Mouse (Mus musculus) cerebellum, adult 11-12 months (tissue): ENCODE results near the gene Ets1.

Source experiments
- DNase-seq: peaks from one replicate; pipeline ENCODE4 v3.0.0; 2022

Gene Ets1

DNA sequence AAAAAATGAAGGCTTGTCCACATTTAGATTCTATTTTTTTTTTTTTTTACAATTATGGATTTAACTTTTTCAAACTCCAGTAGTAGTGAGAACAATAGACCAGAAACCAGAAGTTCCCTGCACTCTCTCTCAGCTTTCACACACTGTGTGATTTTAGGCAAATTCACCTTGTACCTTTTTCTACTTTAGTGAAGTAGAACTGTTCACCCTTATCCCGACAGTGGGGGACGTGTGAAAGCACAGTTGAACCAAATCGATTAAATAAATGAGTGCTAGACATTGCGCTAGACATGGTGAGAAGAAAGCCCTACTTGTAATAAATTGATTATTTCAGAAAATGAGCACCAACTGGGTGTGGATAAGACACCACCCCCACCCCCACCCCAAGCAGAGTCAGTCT is 104.0 kb downstream of the Ets1 start:
- no peak for DNase-seq

DNA sequence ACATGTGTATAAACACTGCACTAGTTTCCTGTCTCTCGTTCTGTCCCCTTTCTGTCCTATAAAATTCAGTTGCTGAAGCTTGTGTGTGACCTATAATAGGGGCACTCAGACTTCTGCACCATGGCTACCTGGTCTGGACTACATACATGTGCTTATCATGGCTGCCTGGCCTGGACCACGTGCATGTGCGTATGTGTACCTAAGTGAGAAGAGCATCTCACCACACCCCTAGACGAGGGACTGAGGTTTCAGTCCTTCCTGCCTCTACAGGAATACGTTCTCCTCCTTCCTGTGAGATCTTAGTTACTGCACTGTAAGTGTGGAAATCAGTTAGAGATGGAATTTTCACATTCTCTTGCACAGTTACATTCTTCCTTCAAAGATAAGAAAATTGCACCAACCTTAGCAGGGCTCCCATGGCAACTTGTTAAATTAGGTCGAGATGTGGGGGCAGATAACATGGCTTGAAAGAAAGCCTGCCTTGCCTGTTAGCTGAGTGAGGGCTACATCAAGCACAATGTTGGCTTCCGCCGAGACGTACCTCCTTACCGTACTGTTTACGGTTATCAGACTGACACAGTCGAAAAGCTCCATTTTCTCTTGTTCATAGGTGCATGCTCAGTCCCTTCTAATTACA is 104.8 kb downstream of the Ets1 start:
- DNase-seq, result no peak

DNA sequence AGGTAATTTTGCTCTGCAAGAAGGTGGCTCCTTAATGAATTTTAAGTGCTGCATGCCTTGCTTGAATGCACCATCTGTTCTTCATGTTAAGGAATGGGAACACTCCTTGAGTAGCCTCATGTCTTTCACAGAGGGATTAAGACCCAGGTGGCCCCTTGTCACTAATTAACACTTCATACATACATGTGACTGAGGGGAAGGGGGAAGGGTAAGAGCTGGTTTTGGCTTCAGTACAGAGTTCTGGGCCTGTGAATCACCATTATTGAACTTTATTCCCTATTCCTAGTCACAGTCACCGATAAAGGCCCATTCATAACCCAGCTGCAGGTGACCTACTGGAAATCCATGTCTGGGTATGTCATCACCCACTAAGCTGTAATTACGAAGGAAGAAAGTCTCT is 105.7 kb downstream of the Ets1 start:
- no peak for DNase-seq

DNA sequence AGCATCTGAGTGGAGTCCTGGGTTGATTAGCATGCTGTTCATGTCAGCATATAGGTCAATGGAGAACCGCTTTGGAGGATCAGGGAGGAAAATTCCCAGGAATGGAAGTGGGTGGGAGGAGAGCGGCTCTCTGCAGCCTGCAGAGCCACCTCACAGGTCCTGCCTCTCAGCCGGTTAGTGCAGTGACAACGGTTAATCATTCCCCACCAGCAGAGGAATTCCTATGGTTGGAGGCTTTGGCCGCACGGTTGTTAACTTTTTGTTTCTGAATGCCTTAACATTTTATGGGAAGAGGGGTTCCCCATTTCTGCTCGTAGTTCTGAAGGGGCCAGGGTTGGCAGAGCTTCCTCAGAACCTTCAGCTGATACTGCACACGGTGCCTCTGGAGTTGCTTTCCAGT is 107.1 kb downstream of the Ets1 start:
- DNase-seq, result no peak

DNA sequence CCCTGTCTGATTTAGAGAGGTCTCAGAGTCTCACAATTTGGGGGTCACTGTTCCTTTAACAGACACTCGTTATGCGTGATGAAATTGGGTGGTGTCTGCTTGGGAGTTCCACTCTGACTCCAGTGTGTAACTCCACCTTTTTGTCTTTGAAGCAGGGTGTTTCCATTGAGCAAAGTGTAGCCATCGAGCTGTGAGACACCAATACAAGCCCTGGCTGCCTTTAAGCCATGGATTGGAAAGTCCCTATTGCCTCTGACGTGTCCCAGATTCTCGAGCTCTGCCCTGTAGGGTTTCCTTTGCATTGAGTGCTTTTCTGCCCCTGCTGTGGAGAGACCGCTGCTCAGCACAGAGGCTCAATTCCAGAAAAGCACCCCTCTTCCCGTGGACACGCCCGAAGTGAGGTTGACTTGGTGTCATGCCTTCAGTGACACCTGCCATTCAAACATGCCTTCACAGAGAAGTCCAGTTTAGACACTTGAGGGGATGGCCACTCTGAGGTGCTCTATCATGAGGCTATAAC is 107.7 kb downstream of the Ets1 start:
- DNase-seq, result no peak

DNA sequence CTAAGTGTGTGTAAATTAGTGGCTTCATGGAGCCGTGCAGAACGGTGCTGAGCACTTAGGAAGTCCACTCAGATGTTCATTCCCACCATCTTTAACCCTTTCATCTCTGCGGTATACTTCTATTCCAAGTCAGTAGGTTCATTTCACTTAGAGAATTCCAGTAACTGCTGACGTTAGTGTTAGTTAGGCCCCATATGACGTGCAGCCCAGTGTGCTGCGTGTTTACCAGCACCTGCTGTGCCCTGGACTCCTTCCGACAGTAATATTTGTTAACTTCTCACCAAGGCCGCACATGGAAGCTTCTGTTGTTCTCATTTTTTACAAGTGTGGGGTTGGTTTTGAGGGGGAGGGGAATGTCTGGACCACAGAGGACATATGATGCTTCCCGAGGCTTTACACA is 108.3 kb downstream of the Ets1 start:
- DNase-seq, result no peak

DNA sequence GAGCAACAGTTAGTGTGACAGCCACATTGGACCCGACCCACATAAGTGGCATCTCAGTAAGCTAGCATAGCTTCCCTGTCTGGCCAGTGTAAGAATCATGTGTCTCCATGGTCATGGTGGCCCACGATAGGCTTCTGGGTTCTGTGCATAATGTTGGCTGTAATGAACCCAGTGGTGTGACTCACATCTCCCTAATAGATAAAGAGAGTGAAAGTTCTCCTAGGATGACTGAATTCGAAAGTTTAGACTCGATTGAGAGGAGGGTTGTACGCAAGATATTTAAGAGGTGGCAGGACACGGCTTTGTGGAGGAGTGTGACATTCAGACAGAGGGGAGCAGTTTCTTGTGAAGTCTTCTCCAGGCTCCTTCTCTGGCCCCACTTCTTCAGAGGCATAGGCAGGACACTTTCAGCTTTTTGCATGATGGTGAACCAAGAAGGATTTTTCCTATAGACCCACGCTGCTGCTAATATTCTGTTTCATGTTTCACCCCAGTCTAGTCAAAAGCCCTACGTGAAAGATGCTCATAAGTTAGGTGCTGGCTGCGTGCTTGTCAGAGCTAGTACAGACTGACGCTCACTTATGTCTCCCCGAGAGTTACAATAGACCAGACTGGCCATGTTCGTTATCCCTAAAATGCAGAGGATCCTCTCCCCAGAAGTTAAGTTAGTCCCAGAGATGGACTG is 109.2 kb downstream of the Ets1 start:
- no peak for DNase-seq

DNA sequence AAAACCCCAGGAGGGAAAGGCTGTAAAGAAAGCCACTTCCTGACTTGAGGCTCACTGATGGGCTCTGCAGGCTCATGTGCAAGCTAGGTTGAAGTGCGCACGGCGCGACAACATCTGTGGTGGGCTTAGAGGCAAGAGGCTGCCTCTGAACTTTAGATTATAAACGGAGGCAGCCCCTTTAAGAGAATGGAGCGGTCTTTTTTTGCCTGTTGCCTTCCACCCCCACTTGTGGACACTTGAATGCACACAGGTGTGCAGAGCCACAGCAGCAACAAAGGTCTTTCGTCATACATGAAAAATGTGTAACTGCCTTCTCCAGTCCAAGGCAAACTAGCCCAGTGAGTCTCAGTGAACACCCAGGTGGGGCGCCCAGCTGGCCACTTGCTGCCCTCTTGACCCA is 110.0 kb downstream of the Ets1 start:
- DNase-seq, result no peak

DNA sequence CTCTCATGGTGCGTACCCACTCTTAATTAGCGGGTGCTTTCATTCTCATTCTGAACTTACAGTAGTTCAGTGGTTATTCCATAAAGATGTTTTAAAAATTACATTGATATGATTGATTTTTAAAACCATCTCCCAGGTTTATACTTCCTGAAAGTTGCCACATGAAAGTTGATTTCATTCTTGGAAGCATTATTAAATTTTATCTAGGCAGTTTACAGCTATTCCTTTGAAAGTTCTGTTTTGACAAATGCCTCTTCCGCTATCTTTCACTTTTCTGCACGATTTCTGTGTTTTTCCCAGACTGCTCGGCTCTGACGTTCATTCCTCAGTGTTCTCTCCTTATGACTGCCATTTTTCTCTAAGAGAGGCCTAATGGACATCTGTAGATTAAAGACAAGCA is 110.6 kb downstream of the Ets1 start:
- no peak for DNase-seq

DNA sequence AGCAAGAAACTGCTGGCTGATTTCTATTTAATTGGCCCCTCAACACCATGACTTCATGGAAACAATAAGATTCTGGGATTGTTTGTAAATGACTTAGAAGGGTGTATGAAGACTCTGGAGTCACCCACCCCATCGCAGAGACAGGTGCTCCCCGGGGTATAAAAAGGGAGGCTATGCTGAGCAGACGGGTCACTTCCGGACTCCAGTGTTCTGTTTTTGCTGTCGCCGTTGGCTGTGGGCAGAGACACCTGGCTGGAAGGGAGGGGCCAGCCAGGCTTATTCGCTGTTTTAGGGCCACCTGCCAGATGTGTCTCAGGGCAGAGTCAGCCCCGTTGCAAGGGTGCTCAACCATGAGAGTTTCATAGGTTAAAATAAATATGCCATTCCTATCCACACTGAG is 111.6 kb downstream of the Ets1 start:
- no peak for DNase-seq

DNA sequence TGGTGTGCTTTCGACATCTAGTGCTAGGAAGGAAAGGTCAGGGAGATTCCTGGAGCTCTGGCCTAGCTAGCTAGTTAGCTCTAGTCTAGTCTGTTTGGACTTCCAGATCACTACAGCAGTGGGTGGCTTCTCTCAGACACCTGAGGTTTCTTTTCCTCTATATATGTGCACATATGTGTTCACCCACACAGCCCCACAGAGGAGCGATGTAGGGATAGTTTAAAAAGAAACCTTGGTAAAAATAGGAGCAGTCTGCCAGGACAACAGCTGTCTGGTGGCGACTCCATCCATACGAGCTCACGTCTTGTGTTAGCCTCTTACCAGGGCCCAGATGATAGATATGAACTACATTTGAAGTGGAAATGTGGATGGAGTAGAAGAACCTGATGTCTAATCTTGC is 112.5 kb downstream of the Ets1 start:
- no peak for DNase-seq

DNA sequence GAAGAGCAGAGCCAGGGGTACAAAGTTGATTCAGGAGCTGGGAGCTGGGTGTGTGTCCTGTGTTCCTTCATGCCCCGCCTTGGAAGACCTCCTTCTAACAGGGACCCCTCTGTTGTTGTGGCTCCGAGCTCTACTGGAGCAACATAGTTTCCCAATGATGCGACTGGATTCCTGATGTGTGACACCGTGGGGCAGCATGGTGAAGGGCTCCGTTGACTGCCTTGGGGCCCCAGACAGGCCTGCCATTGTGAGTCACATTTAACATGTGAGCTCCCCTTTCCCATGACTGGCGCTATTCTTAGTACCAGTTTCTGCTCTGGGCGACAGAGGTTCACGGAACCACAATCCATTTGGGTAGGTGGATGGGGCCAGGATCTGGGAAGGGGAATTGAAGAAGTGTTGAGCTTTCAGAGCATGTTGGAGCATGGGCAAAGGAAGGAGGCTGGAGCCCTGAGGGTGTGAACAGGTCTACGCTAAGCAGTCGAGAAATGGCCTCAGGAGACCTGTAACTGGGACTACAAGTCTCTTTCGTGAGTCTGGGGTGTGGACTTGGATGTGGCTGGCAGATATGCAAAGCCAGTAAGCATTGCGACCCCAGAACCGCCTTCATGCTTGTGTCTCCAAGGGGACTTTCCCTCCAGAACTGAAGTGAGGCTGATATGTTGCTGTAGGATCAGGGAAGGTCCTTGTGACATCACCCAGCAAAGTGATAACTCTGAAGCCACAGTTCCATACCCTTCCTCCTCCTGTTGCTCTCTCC is 113.9 kb downstream of the Ets1 start:
- DNase-seq, result no peak

DNA sequence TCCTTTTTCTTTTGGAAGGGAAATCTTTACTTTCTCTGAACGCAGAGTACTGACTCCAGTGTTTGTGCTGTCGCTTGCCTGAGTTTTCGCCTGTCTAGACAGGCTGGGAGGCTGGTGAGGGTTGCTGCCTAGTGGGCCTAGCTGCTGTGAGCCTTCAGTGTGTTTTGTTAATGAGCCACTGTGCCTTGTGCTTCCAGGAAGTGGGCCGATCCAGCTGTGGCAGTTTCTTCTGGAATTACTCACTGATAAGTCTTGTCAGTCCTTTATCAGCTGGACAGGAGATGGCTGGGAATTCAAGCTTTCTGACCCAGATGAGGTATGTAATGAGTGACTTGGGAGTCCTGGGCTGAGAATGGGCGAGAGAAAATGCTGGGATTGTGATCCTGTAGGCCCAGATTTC is 116.6 kb downstream of the Ets1 start:
- DNase-seq, result no peak

DNA sequence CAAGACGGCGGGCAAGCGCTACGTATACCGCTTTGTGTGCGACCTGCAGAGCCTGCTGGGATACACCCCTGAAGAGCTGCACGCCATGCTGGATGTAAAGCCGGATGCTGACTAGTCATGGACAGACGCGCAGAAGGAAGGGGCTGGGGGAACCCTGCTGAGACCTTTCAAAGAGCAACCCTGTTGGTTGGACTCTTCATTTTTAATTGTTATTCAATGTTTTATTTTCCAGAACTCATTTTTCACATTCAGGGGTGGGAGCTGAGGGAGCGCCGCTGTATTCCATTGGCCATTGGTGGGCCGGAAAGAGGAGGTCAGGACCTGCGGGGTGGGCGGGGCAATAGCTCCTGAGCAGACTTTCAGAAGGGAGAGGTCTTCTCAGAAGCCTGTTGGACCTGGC is 118.3 kb downstream of the Ets1 start:
- DNase-seq, result no peak

DNA sequence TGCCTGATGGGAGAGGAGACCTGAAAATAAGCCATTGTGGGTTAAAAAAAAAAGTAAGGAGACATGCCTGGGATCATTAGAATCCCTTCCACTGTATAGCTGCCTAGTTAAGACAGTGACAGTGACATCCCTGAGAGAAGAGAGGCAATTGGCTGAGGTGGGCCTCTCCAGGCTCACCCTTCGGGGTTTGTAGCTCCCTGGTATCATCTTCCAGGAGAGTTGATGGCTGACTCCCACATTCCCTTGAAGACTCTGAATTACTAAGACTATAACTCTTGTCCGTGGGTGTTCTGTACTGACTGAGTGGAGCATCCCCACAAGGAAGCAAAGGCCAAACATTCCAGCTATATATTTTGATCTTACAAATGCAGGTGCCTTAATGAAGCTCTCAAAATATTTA is 120.0 kb downstream of the Ets1 start:
- DNase-seq, result no peak

DNA sequence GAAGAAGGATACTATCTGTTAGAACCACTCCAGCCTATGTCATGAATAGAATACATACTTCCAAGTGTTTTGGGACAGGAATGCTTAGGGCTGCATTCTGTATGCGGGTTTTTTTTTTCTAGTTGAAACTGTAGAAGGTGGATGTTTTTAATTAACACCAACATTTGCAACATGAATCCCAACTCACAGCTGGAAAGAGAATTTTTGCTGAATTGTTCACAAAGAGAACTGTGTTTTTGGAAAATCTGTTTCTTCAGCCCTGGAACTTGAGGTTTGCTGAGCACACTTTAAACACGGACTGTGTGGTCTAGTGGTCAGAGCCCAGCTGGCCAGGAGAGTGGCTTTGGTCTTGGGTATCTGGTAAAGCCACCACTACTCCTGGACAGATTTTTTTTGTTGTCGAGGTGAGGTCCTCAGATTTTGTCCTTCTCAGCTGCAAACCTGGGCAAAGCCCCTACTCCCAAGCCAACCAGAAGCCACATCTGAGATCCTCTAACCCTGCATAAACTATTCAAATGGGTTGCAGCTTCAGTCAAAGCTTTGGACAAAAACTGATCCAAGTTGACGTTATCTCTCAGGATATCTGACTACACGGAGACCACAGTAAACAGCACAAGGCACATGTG is 122.4 kb downstream of the Ets1 start:
- no peak for DNase-seq

DNA sequence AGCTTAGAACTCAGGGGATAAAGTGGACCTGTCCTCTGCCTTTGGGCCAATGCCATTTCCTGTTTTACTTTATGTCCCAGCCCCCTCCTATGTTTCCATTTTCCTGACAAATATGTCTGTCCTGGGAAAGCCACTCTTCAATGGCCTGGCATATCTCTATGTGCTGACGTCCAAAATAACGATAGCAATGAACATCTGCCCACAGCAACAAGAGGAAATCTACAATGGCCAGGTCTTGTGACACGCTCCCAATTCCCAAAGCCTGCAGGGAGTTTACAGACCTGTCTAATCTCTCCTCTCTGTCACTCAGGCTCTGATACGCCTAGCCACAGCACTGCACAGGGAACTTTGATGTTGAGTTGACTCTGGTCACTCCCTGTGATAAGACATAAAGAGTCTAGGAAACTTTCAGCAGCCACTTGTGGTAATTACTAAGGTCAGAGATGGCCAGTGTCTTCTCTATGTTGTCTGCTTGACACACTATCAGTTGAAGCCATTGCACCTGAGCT is 124.7 kb downstream of the Ets1 start:
- DNase-seq, result no peak

DNA sequence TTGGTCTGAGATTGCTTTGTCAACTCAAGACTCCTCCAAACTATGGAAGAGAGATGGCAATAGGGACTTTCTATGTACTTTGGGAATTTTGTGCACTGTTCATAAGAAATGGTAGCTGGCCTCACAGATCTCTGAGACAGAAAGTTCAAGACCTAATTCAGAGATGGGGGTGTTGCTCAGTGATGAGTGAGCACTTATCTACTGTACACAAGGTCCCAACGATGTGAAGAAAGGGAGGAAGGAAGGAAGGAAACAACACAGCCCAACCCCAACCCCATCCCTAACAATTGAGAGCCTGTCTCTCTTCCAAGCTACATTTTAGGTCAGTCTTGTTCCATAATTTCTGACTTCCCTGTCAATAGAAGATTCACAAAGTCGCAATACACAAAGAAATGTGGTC is 125.3 kb downstream of the Ets1 start:
- no peak for DNase-seq

DNA sequence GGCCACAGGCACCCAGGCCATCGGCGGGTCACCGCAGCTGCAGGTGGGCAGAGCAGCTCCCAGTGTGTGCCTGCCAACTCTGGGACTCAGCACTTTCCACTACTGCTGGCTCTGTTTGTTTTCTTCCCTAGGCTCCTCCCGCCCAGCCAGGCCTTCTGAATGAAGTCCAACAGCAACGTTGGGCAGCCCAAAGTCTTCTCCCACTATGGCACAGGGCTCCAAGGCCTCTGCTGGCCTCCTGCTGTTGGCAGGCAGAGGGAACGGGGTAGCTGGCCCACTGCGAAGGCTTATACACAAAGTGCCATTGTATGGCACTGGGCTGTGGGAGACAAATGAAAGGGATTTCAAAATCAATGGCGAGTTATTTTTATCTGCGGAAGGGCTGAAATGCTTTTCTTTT is 128.4 kb downstream of the Ets1 start:
- DNase-seq, result peak; percentile 36

DNA sequence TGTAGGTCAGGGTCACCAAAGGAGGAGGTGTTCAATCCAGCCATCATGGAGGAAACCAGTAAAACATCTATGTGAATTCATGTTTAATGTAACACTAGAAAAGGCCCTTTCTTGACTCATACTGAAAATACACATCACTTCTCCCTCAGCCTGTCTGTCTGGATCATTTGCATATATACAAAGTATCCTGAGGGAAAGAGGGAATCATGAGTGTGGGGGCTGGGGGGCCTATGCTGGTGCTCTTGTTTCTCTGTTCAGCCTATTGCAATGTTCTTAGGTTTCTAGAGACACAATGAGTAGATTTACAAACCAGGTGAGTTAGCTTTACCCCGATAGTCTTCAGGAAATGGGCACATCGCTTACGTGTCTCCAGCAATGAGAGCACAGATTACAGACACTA is 129.1 kb downstream of the Ets1 start:
- no peak for DNase-seq

DNA sequence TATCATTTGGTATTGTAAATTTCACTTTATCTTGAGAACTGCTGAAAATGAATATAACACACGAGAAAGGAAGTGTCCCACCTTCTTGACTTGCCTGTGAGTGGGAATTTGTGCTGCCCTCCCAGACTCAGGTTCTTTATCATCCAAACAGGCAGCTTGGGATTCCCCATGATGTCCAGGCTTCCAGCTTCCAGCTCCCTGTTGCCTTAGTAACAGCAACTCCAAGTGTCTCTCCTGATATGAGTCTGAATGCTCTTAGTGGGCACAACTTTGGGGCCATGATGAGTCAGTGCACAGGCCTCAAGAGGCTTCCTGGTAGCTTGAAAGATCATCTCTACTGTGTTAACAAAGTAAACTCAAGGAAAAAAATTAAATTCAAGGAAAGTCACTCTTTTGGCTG is 142.8 kb downstream of the Ets1 start:
- no peak for DNase-seq

DNA sequence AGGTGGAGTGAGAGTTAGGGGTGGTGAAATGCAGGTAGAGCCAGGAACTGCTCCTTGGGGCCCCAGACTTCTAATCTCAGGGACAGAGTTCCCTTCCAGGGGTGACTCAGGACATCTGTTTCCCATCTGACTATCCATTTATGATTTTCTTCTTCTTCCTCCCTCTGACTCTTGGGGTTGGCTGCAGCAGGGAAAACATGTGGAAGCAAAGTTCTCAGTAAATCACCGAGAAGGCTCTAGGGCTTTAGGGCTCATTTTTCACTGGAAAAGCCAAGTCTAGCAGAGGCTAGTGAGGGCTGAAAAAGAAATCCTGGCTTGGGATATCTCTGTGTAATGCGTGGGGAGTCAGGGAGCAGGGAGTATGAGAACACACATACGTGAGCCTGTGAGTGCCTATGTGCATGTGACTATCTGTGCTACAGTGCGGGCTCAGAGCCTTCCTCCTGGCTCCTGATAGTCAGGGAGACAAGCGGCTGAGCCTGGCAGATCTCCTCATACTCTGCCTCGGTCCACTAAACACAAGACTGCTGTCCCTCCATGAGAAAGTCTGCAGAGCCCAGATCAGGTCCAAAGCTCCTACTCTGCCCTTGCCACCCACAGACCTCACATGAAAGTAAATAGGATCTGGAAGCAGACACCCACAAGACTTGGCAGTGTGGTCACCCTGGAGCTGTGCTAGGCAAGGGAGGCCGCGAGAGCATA is 146.5 kb downstream of the Ets1 start:
- no peak for DNase-seq

DNA sequence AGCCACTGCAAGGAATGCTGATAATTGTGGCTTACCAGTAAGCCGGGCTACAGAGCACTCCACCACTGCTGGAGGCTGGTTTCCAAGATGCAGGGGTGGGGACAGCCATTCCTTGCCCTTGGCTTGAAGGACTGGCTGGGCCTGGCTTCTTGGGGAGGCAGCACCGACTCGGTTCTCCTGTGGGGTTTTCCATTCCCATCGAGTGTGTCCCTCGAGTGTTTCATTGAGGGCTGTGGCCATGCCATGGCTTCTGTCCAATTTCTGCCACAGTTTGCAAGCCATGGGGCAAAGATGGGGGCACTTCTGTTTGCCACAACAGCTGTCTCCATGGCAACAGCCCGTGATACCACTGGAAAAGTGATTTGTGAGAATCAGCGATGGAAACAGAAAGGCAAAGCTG is 151.1 kb downstream of the Ets1 start:
- no peak for DNase-seq
